Mouse (Mus musculus) fat pad, adult 2 months (tissue): ENCODE measurements around the gene Lipc.

Source experiments
- DNase-seq: peaks from one replicate; pipeline ENCODE4 v3.0.0-alpha.2; 2011; ENCODE audit warnings: low read depth, low spot score; ENCODE audit errors: extremely low read depth

Lipc gene

GRCm38 (mm10) chr9:70829784-70830488, 122.1 kb downstream of the Lipc start:
- no peak for DNase-seq

- no peak for DNase-seq
Observed at GRCm38 (mm10) chr9:70827911-70828310, 124.1 kb downstream of the Lipc start.

- no peak for DNase-seq
Observed at GRCm38 (mm10) chr9:70824103-70824502, 127.9 kb downstream of the Lipc start.

GRCm38 (mm10) chr9:70818739-70819138, 133.3 kb downstream of the Lipc start:
- DNase-seq, result no peak

GRCm38 (mm10) chr9:70817396-70817795, 134.6 kb downstream of the Lipc start:
- no peak for DNase-seq

GRCm38 (mm10) chr9:70816701-70817305, 135.2 kb downstream of the Lipc start:
- no peak for DNase-seq

- DNase-seq, result peak; percentile 88
Observed at GRCm38 (mm10) chr9:70812551-70812950, 139.5 kb downstream of the Lipc start.

GRCm38 (mm10) chr9:70807714-70808113, 144.3 kb downstream of the Lipc start:
- DNase-seq, result no peak

GRCm38 (mm10) chr9:70806069-70806468, 146.0 kb downstream of the Lipc start:
- DNase-seq, result no peak

- DNase-seq, result no peak
Observed at GRCm38 (mm10) chr9:70802816-70803215, 149.2 kb downstream of the Lipc start.

- no peak for DNase-seq
Observed at GRCm38 (mm10) chr9:70801761-70802160, 150.3 kb downstream of the Lipc start.

- no peak for DNase-seq
Observed at GRCm38 (mm10) chr9:70800588-70801315, 151.3 kb downstream of the Lipc start.

GRCm38 (mm10) chr9:70795439-70795757, 156.6 kb downstream of the Lipc start:
- DNase-seq, result no peak

- DNase-seq, result peak; percentile 39
Observed at GRCm38 (mm10) chr9:70794643-70795438, 157.2 kb downstream of the Lipc start.

GRCm38 (mm10) chr9:70790621-70791020, 161.4 kb downstream of the Lipc start:
- DNase-seq, result no peak

GRCm38 (mm10) chr9:70788705-70789104, 163.3 kb downstream of the Lipc start:
- no peak for DNase-seq

GRCm38 (mm10) chr9:70782191-70782590, 169.8 kb downstream of the Lipc start:
- no peak for DNase-seq

GRCm38 (mm10) chr9:70775517-70775916, 176.5 kb downstream of the Lipc start:
- DNase-seq, result no peak

GRCm38 (mm10) chr9:70760974-70761373, 191.1 kb downstream of the Lipc start:
- DNase-seq, result no peak

- DNase-seq, result no peak
Observed at GRCm38 (mm10) chr9:70751504-70752222, 200.4 kb downstream of the Lipc start.
